Mouse (Mus musculus) stomach, embryonic 15.5 days (tissue): ENCODE data around the gene Atl2. TPM values are rescaled to one million over a fixed set of nuclear protein-coding genes. Genes with fewer than 3 reads are reported as not detected.

ENCODE experiments used
- ATAC-seq: fragments of 200-750 bp; cut with Nextera tagmentation; 2 replicates; pipeline ENCODE4 v1.8.0; 2017; ENCODE audit warnings: low read depth, moderate number of reproducible peaks, moderate TSS enrichment; ENCODE audit not compliant: insufficient read depth, low FRiP score
- H3K27ac ChIP-seq: fragments of 300-500 bp; sonication (generic); 2 replicates; pipeline ENCODE4 v1.5.1; 2015; ENCODE audit warnings: mild to moderate bottlenecking, inconsistent platforms
- H3K27me3 ChIP-seq: fragments of 300-500 bp; sonication (generic); replicated peaks from 2 replicates; pipeline ENCODE4 v1.6.1; 2015; ENCODE audit warnings: inconsistent platforms
- H3K36me3 ChIP-seq: fragments of 300-500 bp; sonication (generic); 2 replicates; pipeline ENCODE4 v1.6.1; 2015; ENCODE audit warnings: inconsistent platforms
- H3K4me1 ChIP-seq: fragments of 300-500 bp; sonication (generic); 2 replicates; pipeline ENCODE4 v1.6.1; 2015; ENCODE audit warnings: inconsistent platforms
- H3K4me2 ChIP-seq: fragments of 300-500 bp; sonication (generic); 2 replicates; pipeline ENCODE4 v1.6.1; 2015; ENCODE audit warnings: mild to moderate bottlenecking, inconsistent platforms
- H3K4me3 ChIP-seq: fragments of 300-500 bp; sonication (generic); replicated peaks from 2 replicates; pipeline ENCODE4 v1.5.1; 2015; ENCODE audit warnings: inconsistent platforms
- H3K9ac ChIP-seq: fragments of 300-500 bp; sonication (generic); 2 replicates; pipeline ENCODE4 v1.6.1; 2015; ENCODE audit warnings: inconsistent platforms
- H3K9me3 ChIP-seq: fragments of 300-500 bp; sonication (generic); 2 replicates; pipeline ENCODE4 v1.6.1; 2016; ENCODE audit warnings: inconsistent platforms
- WGBS: fragments of 180-500 bp; shearing (Covaris S2); methylation state at CpG from one replicate; pipeline ENCODE4 v1.1.7; 2015; 5-methylcytosine and 5-hydroxymethylcytosine counted together
- polyA plus RNA-seq: library from polyadenylated mRNA; unstranded; fragments of >200 nt; fragmentation: Nextera tagmentation; extraction: Ambion mirVana; gene quantifications from 2 replicates; pipeline ENCODE4 v1.2.1, GENCODE M21; 2015

Gene Atl2
- polyA plus RNA-seq: 41.1 and 42.9 TPM in 2 replicates

DNA sequence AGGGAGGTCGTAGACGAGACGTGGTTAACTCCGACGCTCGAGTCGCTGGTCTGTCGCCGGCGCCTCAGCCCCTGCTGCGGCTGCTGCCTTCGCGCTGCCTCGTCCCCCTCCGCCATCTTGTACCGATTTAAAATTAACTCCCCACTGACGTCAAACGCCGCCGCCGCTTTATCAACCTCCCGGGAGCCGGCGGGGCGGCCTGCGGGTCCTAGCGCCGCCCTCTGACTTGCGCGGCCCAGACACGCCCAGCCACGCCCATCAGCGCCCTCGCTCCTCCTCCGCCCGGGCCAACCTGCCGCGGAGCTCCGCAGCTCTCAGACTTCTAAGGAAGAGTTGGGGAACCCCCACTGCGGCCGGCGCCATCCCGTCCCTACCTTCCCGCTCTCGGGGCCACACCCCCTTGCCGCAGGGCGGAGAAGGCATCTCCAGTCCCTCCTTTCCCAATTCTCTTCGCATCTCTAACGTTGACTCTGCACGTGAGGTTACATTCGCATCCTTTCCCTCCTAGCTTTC lies at the start of gene Atl2:
Gene Atl2, minus strand, starts transcription at position 213 of the 513 bp plus-strand sequence.
- peak within 1 kb of the TSS; percentile 97 for H3K27ac ChIP-seq
- peak; percentile 92 for ATAC-seq
- peak within 1 kb of the TSS; percentile 69 for H3K4me2 ChIP-seq
- peak within 1 kb of the TSS; percentile 98 for H3K4me3 ChIP-seq
- no peaks in the 10 kb centered on the region for H3K36me3 ChIP-seq
- under 1% methylated on average over 51 of the region's 51 CpGs for WGBS
- 0 out of 2 replicates have a peak, but pooled peaks cover 6% of the 10 kb centered on the region for H3K27me3 ChIP-seq
- H3K9ac ChIP-seq: peak within 1 kb of the TSS; percentile 96
- peaks cover 6% of the 10 kb centered on the region; the same call in 1 of the 2 replicates for H3K4me1 ChIP-seq
- H3K9me3 ChIP-seq: no peaks in the 10 kb centered on the region

DNA sequence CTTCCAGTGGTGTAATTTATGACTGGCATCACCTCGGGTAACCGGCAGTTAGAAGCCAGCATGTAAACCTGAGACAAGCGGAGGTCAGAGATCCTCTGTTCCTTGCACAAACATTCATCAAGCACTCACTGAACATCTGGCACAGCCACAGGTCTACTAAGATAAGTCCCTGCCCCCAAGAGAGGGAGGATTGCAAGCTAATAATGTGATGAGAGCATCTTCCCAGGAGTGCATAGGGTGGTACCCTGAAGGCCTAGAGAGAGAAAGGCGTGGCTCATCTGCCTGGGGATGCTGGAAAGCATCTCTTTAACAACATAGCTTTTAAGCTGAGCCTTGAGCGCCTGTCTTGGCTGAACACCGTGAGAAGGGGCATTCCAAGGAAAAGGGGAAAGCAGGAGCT lies 48.9 kb upstream of the Atl2 start:
- no peaks in the 10 kb centered on the region for H3K27me3 ChIP-seq
- no peak for ATAC-seq
- 65% methylated on average over 6 of the region's 6 CpGs for WGBS
- H3K9ac ChIP-seq: no peak overlapping the region
- H3K9me3 ChIP-seq: no peaks in the 10 kb centered on the region
- no peak overlapping the region for H3K4me2 ChIP-seq
- no peak overlapping the region for H3K27ac ChIP-seq
- no peaks in the 10 kb centered on the region for H3K36me3 ChIP-seq
- peaks cover 7% of the 10 kb centered on the region; the same call in 1 of the 2 replicates for H3K4me1 ChIP-seq
- no peak overlapping the region for H3K4me3 ChIP-seq

DNA sequence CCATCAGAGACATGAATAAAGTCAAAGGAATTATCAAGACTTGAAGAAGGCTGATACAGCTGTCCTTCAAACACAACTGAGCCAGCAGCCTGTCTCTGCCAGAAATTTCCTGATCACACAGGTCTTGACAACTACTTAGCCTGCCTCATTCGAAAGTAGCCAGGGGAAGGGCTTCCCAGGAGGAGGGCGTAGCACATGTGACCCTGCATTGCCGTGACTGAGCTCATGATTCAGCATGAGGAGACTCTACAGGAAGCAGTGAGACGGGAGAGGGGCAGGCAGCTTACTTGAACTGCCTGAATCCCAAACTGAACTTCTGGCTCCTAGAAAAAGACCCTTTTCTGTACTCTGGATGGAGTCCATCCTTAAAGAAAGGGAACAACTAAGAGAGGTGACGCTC lies 46.5 kb upstream of the Atl2 start:
- H3K4me2 ChIP-seq: no peak overlapping the region
- H3K4me3 ChIP-seq: no peak overlapping the region
- H3K9me3 ChIP-seq: no peaks in the 10 kb centered on the region
- H3K27ac ChIP-seq: no peak overlapping the region
- no peaks in the 10 kb centered on the region for H3K36me3 ChIP-seq
- WGBS: 67% methylated on average over 5 of the region's 5 CpGs
- no peaks in the 10 kb centered on the region for H3K4me1 ChIP-seq
- no peaks in the 10 kb centered on the region for H3K27me3 ChIP-seq
- ATAC-seq: no peak
- no peak overlapping the region for H3K9ac ChIP-seq

DNA sequence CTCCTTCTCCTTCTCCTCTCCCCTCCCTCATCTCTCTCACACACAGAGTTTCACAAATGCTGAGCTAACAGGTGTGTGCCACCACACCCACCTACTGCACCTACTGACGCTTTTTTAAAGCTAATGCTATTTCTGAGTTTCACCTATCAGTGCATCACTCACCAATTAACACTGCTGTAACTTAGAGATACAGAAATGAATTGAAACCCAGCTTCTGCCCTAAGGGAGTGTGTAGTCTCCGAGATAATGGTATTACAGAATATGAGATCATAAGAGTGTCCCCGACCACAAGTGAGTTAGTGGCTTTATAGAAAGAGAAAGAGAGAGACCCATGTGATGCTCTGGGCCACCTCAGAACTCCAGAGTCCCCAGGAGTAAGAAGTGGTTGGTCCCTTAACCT lies 43.2 kb upstream of the Atl2 start:
- Histone ChIP-seq H3K4me1 (no peaks in the 10 kb centered on the region), H3K4me2 (no peak overlapping the region), H3K36me3 (no peaks in the 10 kb centered on the region), H3K27ac (no peak overlapping the region), H3K9ac (no peak overlapping the region), H3K27me3 (no peaks in the 10 kb centered on the region), H3K4me3 (no peak overlapping the region), H3K9me3 (no peaks in the 10 kb centered on the region)
- WGBS: 65% methylated on average over 3 of the region's 3 CpGs
- no peak for ATAC-seq

DNA sequence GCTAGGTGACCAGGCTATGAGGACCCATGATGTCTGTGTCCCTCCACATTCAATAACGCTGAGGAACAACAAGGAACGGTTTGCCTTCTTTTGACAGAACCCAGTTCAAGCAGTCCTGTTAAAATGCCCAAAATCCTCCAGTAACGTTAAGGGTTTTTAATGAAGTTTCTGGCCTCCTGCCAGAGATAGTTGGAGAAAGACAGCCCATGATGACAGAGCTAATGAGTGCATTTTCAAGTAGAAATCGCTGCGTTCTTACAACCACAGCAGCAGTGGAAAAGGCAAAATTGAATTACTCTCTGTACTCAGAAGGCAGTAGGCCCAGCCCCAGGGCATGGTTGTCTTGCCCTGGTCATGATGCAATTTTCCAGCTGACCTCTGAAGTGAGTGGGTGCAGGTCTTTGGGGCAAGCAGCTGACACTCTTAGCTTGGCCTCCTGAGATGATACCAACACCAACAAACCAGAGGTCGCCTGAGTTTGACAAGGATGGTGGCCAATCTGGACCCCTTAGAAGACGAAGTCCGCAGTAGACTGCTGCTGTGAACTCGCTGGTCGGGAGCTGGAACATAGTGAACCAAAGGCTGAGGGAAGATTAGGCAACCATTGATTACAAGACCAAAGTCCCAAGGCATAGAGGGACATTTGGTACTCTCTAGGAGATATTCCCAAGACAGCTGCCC lies 42.1 kb upstream of the Atl2 start:
- ATAC-seq: no peak
- Histone ChIP-seq H3K4me3 (no peak overlapping the region), H3K9ac (no peak overlapping the region), H3K4me2 (no peak overlapping the region), H3K27me3 (no peaks in the 10 kb centered on the region), H3K27ac (no peak overlapping the region), H3K36me3 (no peaks in the 10 kb centered on the region), H3K9me3 (no peaks in the 10 kb centered on the region), H3K4me1 (no peaks in the 10 kb centered on the region)
- WGBS: 71% methylated on average over 10 of the region's 10 CpGs

DNA sequence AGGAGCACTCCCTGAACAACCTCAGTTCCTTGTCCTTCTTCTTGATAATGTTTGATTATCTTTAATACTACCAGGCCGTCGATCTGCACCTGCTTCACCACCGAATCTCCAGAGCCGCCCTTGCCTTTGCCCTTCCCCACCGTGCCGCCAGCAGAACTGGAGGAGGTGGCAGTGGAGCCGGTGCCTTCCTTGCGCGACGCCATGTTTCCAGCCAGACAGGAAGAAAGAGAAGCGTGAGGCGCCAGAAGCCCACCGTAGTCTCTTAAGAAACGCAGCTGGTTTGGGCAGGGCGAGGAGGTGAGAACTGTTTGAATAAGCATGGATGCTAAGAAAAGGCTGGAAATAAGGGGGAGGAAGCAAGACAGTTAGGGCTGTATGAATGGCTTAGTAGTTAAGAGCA lies 38.4 kb upstream of the Atl2 start:
- 90% methylated on average over 15 of the region's 15 CpGs for WGBS
- Histone ChIP-seq H3K4me3 (no peak overlapping the region), H3K36me3 (no peaks in the 10 kb centered on the region), H3K27ac (no peak overlapping the region), H3K4me1 (no peaks in the 10 kb centered on the region), H3K9ac (no peak overlapping the region), H3K9me3 (no peaks in the 10 kb centered on the region), H3K4me2 (no peak overlapping the region), H3K27me3 (no peaks in the 10 kb centered on the region)
- ATAC-seq: no peak

DNA sequence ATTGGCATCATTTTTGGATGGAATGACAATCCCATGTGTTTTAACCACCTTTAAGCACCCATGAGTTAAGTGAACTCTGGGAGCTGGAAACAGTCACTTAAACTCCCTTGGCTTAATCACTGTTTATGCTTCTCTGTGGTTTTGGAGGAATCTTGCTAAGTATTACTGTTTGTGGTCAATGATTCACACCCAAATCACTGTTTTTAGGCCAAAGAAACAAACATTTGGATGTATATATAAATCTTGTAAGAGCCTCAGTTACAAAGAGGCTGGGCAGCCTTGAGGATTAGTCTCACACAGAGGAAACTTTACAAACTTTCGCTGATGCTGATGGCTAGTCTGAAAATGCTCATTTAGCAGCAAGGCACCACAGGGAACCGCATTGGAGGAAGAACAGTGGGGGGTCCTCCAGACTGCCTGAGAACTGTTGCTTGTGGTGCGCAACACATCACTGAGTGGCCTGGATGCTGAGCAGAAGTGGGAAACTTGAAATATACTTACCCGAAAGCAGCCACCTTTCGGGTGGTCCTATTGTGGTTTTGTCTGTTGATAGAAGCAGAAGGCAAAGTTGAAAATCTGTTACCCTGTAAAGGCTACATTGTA lies 36.9 kb upstream of the Atl2 start:
- Histone ChIP-seq H3K27ac (no peak overlapping the region), H3K4me2 (no peak overlapping the region), H3K9me3 (no peaks in the 10 kb centered on the region), H3K36me3 (no peaks in the 10 kb centered on the region), H3K4me1 (no peaks in the 10 kb centered on the region), H3K9ac (no peak overlapping the region), H3K27me3 (no peaks in the 10 kb centered on the region), H3K4me3 (no peak overlapping the region)
- 74% methylated on average over 5 of the region's 5 CpGs for WGBS
- no peak for ATAC-seq

DNA sequence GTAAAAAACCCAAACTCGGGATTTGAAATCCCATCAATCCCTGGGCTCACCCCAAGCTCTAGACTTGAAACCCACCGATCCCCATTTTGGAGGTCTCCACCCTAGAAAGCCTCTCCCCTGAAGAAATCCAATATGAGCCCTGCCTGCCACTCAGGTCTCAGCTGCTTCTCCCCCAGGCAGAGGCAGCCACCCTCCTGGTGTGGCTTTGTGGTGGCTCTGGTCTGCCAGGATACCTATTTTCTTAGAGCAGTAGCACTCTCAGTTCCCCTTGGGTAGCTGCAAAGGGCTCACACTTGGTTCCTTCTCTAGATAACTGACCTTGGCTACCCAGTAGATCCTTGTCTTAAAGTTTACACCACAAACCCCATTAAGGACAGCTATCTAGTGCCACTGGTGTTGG lies 31.2 kb upstream of the Atl2 start:
- no peak for ATAC-seq
- Histone ChIP-seq H3K27ac (no peak overlapping the region), H3K9ac (no peak overlapping the region), H3K4me3 (no peak overlapping the region), H3K36me3 (no peaks in the 10 kb centered on the region), H3K4me1 (no peaks in the 10 kb centered on the region), H3K9me3 (no peaks in the 10 kb centered on the region), H3K27me3 (no peaks in the 10 kb centered on the region), H3K4me2 (no peak overlapping the region)
- WGBS: 84% methylated on average over 2 of the region's 2 CpGs

DNA sequence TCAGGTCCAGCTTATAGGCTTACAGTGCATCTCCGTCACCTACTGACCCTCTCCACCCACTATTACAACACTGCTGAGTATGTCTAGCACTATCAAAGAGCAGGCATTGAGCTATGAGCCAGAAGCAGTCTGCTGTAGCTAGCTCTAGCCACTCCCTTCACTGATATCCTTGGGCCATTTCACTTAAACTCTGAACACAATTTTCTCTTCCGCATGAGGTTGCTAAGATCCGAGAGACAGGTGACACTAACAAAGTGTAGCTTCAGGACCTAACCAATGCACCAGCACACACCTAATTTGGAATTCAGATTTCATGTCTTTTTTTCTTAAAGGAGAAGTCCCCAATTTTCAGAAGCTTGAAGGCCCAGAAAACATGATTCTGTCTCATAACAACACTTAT lies 30.6 kb upstream of the Atl2 start:
- no peaks in the 10 kb centered on the region for H3K27me3 ChIP-seq
- no peaks in the 10 kb centered on the region for H3K36me3 ChIP-seq
- 67% methylated on average over 3 of the region's 3 CpGs for WGBS
- ATAC-seq: peak; percentile 60; the same call in 1 of the 2 replicates
- no peak overlapping the region for H3K4me3 ChIP-seq
- H3K9ac ChIP-seq: no peak overlapping the region
- no peaks in the 10 kb centered on the region for H3K9me3 ChIP-seq
- no peak overlapping the region for H3K4me2 ChIP-seq
- H3K27ac ChIP-seq: no peak overlapping the region
- H3K4me1 ChIP-seq: no peaks in the 10 kb centered on the region

DNA sequence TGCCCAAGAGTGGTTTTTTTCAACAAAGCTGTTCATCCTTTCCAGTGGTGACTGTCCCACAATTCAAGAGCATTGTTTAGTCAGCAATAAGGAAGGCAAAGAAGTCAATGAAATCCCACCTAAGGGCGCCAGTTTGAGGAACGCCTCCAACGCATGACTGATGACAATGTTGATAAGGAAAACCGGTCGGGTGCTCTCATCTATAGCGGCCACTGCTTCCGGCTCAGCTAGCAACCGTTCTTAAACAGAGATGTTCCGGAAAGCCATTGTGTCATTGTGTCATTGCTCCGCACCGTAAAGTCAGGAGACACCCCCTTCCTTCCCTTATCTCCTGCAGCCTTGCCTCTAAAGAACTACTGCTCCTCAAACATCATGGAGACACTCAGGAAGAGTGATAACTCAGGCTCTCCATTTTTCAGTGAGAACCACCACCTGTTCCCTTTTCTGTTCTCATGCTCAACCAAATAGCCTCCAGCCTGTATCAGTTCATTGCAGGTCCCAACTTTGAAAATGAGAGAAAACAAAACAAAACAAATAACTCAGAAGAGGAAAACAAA lies 30.0 kb upstream of the Atl2 start:
- H3K27ac ChIP-seq: no peak overlapping the region

DNA sequence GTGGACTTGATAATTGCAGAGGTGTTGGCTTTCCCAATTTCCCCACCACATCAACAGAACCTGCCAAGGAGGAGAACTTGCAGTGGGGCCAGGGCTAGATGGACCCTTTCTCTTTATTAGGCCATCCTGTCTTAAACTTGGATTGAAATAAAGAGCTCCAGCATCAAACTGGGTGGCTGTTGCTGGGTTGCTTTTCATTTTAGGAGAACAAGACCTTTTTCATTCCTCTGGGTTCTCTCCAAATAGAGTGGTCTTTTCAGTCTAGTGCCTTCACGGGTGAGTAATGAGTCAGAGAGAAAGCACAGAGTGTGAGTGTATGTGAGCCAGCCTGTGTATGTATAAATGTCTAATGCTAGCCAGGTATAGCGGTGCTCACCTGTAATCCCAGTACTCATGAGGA lies 24.4 kb upstream of the Atl2 start:
- no peak overlapping the region for H3K4me3 ChIP-seq
- peaks cover 8% of the 10 kb centered on the region; the same call in 1 of the 2 replicates for H3K4me1 ChIP-seq
- no peak overlapping the region for H3K4me2 ChIP-seq
- no peaks in the 10 kb centered on the region for H3K9me3 ChIP-seq
- 65% methylated on average over 2 of the region's 2 CpGs for WGBS
- no peak overlapping the region for H3K9ac ChIP-seq
- H3K27me3 ChIP-seq: no peaks in the 10 kb centered on the region
- no peaks in the 10 kb centered on the region for H3K36me3 ChIP-seq
- no peak overlapping the region for H3K27ac ChIP-seq
- no peak for ATAC-seq

More for the DNA sequence above, 30.0 kb upstream of the Atl2 start:
- H3K9me3 ChIP-seq: no peaks in the 10 kb centered on the region
- no peak overlapping the region for H3K9ac ChIP-seq
- 77% methylated on average over 11 of the region's 11 CpGs for WGBS
- H3K4me1 ChIP-seq: no peaks in the 10 kb centered on the region
- no peaks in the 10 kb centered on the region for H3K36me3 ChIP-seq
- H3K4me3 ChIP-seq: no peak overlapping the region
- no peak for ATAC-seq
- H3K4me2 ChIP-seq: no peak overlapping the region
- no peaks in the 10 kb centered on the region for H3K27me3 ChIP-seq
